Mouse (Mus musculus) liver, embryonic 14.5 days (tissue): ENCODE results near the gene Lrrc74b. TPM values are rescaled to one million over a fixed set of nuclear protein-coding genes. Genes with fewer than 3 reads are reported as not detected.

Experiments used
- ATAC-seq: fragments of 200-750 bp; cut with Nextera tagmentation; 2 replicates; pipeline ENCODE4 v1.8.0; 2017; ENCODE audit warnings: moderate number of reproducible peaks, mild to moderate bottlenecking, moderate library complexity; ENCODE audit not compliant: insufficient read depth
- DNase-seq, 3 experiments: peaks; one replicate each; pipeline ENCODE4 v3.0.0-alpha.2; 2012 to 2013; ENCODE audit warnings: low read depth in 3 of 3, low spot score in 3 of 3
- H3K27ac ChIP-seq: fragments of 300-500 bp; sonication (generic); 2 replicates; pipeline ENCODE4 v1.5.1; 2014; ENCODE audit warnings: moderate library complexity, mild to moderate bottlenecking, control low read depth, inconsistent platforms
- H3K27me3 ChIP-seq: fragments of 300-500 bp; sonication (generic); 2 replicates; pipeline ENCODE4 v1.6.1; 2014; ENCODE audit warnings: mild to moderate bottlenecking, low read length, moderate library complexity; ENCODE audit not compliant: control insufficient read depth, insufficient read depth
- H3K36me3 ChIP-seq: fragments of 300-500 bp; sonication (generic); replicated peaks from 2 replicates; pipeline ENCODE4 v1.6.1; 2014; ENCODE audit warnings: low read depth; ENCODE audit not compliant: control insufficient read depth, insufficient read depth
- H3K4me1 ChIP-seq, 2 experiments: fragments of 200-500 bp in 1 of 2; fragments of 300-500 bp in 1 of 2; sonication (generic) in 1 of 2; replicated peaks; 2 replicates each; pipeline ENCODE4 v1.6.1; 2012 to 2014; ENCODE audit warnings: antibody characterized with exemption in 1 of 2, inconsistent platforms in 1 of 2, low read length in 1 of 2; ENCODE audit not compliant: control insufficient read depth in 2 of 2, insufficient read depth in 2 of 2
- H3K4me2 ChIP-seq: fragments of 300-500 bp; sonication (generic); 2 replicates; pipeline ENCODE4 v1.6.1; 2014; ENCODE audit warnings: low read depth, mild to moderate bottlenecking, control low read depth, moderate library complexity
- H3K4me3 ChIP-seq, 2 experiments: fragments of 200-500 bp in 1 of 2; fragments of 300-500 bp in 1 of 2; sonication (generic) in 1 of 2; 2 replicates each; pipeline ENCODE4 v1.5.1; 2012 to 2014; ENCODE audit warnings: low read depth in 2 of 2, low read length in 2 of 2, mild to moderate bottlenecking in 2 of 2, control low read depth in 1 of 2, inconsistent platforms in 1 of 2, moderate library complexity in 1 of 2; ENCODE audit not compliant: insufficient read depth in 1 of 2
- H3K9ac ChIP-seq: fragments of 300-500 bp; sonication (generic); replicated peaks from 2 replicates; pipeline ENCODE4 v1.6.1; 2014; ENCODE audit warnings: mild to moderate bottlenecking, control low read depth, moderate library complexity
- H3K9me3 ChIP-seq: fragments of 300-500 bp; sonication (generic); 2 replicates; pipeline ENCODE4 v1.6.1; 2016; ENCODE audit warnings: low read length, mixed read lengths; ENCODE audit not compliant: control insufficient read depth
- CTCF ChIP-seq: IDR thresholded peaks from 2 replicates; pipeline ENCODE4 v1.5.1; 2016; ENCODE audit warnings: antibody characterized with exemption, low read depth, control low read depth
- EP300 ChIP-seq: IDR thresholded peaks from 2 replicates; pipeline ENCODE4 v1.6.1; 2016; ENCODE audit warnings: antibody characterized with exemption, low read depth
- WGBS: fragments of 180-500 bp; shearing (Covaris S2); extraction: QIAGEN DNeasy Blood & Tissue Kit; methylation state at CpG from one replicate; pipeline ENCODE4 v1.1.7; 2014; ENCODE audit not compliant: insufficient replicate concordance; 5-methylcytosine and 5-hydroxymethylcytosine counted together
- polyA plus RNA-seq, 2 experiments: library from polyadenylated mRNA; depleted of rRNA in 1 of 2; stranded (reverse) in 1 of 2; unstranded in 1 of 2; fragments of >200 nt; fragmentation: Nextera tagmentation in 1 of 2; extraction: Ambion mirVana in 1 of 2; gene quantifications; 2 replicates each; pipeline versions ENCODE4 v1.2.1 to v1.2.3; 2012 to 2014

Lrrc74b gene
- polyA plus RNA-seq, 2 experiments, result 0.02 TPM; not detected in 1

GRCm38 (mm10) chr16:17507018-17507552 is 54.0 kb downstream of the Lrrc74b start:
- H3K27me3 ChIP-seq, result no peaks in the 10 kb centered on the region
- H3K4me1 ChIP-seq, result peaks cover 13 to 16% of the 10 kb centered on the region in 2 experiments
- ATAC-seq (no peak), DNase-seq (no peak)
- H3K4me3 ChIP-seq, result no peak overlapping the region
- no peak overlapping the region for H3K9ac ChIP-seq
- TF ChIP-seq EP300 (no peak), CTCF (no peak)
- H3K36me3 ChIP-seq, result no peaks in the 10 kb centered on the region
- H3K27ac ChIP-seq, result no peak overlapping the region
- WGBS, result 71% methylated on average over 5 of the region's 5 CpGs
- no peak overlapping the region for H3K4me2 ChIP-seq
- H3K9me3 ChIP-seq, result no peaks in the 10 kb centered on the region

GRCm38 (mm10) chr16:17502681-17503080 is 58.4 kb downstream of the Lrrc74b start:
- ATAC-seq (no peak), DNase-seq (no peak)
- 67% methylated on average over 4 of the region's 4 CpGs for WGBS
- H3K4me1 ChIP-seq, result no peaks in the 10 kb centered on the region
- no peaks in the 10 kb centered on the region for H3K9me3 ChIP-seq
- no peak overlapping the region for H3K4me2 ChIP-seq
- no peak overlapping the region for H3K4me3 ChIP-seq
- no peaks in the 10 kb centered on the region for H3K36me3 ChIP-seq
- H3K27me3 ChIP-seq, result no peaks in the 10 kb centered on the region
- no peak overlapping the region for H3K9ac ChIP-seq
- H3K27ac ChIP-seq, result no peak overlapping the region
- TF ChIP-seq EP300, result no peak
- no peak for TF ChIP-seq CTCF

GRCm38 (mm10) chr16:17499249-17499883 is 61.7 kb downstream of the Lrrc74b start:
- H3K4me2 ChIP-seq, result no peak overlapping the region
- H3K4me3 ChIP-seq, result no peak overlapping the region
- H3K4me1 ChIP-seq, result peaks cover 0 to 2% of the 10 kb centered on the region in 2 experiments; a peak in 1 of 4 replicates
- no peak for DNase-seq
- no peaks in the 10 kb centered on the region for H3K9me3 ChIP-seq
- H3K27me3 ChIP-seq, result no peaks in the 10 kb centered on the region
- no peak for ATAC-seq
- H3K36me3 ChIP-seq, result no peaks in the 10 kb centered on the region
- H3K27ac ChIP-seq, result no peak overlapping the region
- WGBS, result 53% methylated on average over 10 of the region's 10 CpGs
- no peak for TF ChIP-seq CTCF
- TF ChIP-seq EP300, result no peak
- H3K9ac ChIP-seq, result no peak overlapping the region

- WGBS, result 64% methylated on average over 2 of the region's 2 CpGs
- H3K4me2 ChIP-seq, result no peak overlapping the region
- DNase-seq, result no peak
Measured at GRCm38 (mm10) chr16:17496499-17497305, 64.3 kb downstream of the Lrrc74b start.

More at GRCm38 (mm10) chr16:17496499-17497305, 64.3 kb downstream of the Lrrc74b start:
- no peak overlapping the region for H3K9ac ChIP-seq
- no peaks in the 10 kb centered on the region for H3K27me3 ChIP-seq
- H3K4me1 ChIP-seq, result peaks cover 0 to 2% of the 10 kb centered on the region in 2 experiments; a peak in 1 of 4 replicates
- ATAC-seq, result no peak
- no peak overlapping the region for H3K27ac ChIP-seq
- TF ChIP-seq EP300 (no peak), CTCF (no peak)
- no peaks in the 10 kb centered on the region for H3K9me3 ChIP-seq
- H3K36me3 ChIP-seq, result no peaks in the 10 kb centered on the region
- H3K4me3 ChIP-seq, result no peak overlapping the region

Other genes starting within 250 kb of the Lrrc74b start
- gene Serpind1, start 229.9 kb downstream of the Lrrc74b start, polyA plus RNA-seq (2012; rRNA removed), result 101 and 113 TPM in 2 replicates
- gene Serpind1, start 229.9 kb downstream of the Lrrc74b start, polyA plus RNA-seq (2014; fragmentation: Nextera tagmentation; extraction: Ambion mirVana), result 154 and 169 TPM in 2 replicates
- gene Snap29, start 155.3 kb downstream of the Lrrc74b start, polyA plus RNA-seq (2012; rRNA removed), result 3.1 and 4.3 TPM in 2 replicates
- gene Snap29, start 155.3 kb downstream of the Lrrc74b start, polyA plus RNA-seq (2014; fragmentation: Nextera tagmentation; extraction: Ambion mirVana), result 4.5 and 4.9 TPM in 2 replicates
- gene Pi4ka, start 154.9 kb downstream of the Lrrc74b start, polyA plus RNA-seq (2012; rRNA removed), result 15.9 and 19.0 TPM in 2 replicates
- gene Pi4ka, start 154.9 kb downstream of the Lrrc74b start, polyA plus RNA-seq (2014; fragmentation: Nextera tagmentation; extraction: Ambion mirVana), result 13.7 and 16.8 TPM in 2 replicates
- gene Crkl, start 109.3 kb downstream of the Lrrc74b start, polyA plus RNA-seq (2012; rRNA removed), result 6.8 and 8.0 TPM in 2 replicates
- gene Crkl, start 109.3 kb downstream of the Lrrc74b start, polyA plus RNA-seq (2014; fragmentation: Nextera tagmentation; extraction: Ambion mirVana), result 18.8 and 25.0 TPM in 2 replicates
- 0.67 and 1.3 TPM in 2 replicates for gene Aifm3, start 71.6 kb downstream of the Lrrc74b start, polyA plus RNA-seq (2012; rRNA removed)
- 0.53 and 0.99 TPM in 2 replicates for gene Aifm3, start 71.6 kb downstream of the Lrrc74b start, polyA plus RNA-seq (2014; fragmentation: Nextera tagmentation; extraction: Ambion mirVana)
- gene Lztr1, start 52.6 kb downstream of the Lrrc74b start, polyA plus RNA-seq (2012; rRNA removed), result 32.0 and 32.5 TPM in 2 replicates
- gene Lztr1, start 52.6 kb downstream of the Lrrc74b start, polyA plus RNA-seq (2014; fragmentation: Nextera tagmentation; extraction: Ambion mirVana), result 15.5 and 17.2 TPM in 2 replicates
- 20.4 and 21.8 TPM in 2 replicates for gene Thap7, start 30.1 kb downstream of the Lrrc74b start, polyA plus RNA-seq (2012; rRNA removed)
- 19.7 and 24.5 TPM in 2 replicates for gene Thap7, start 30.1 kb downstream of the Lrrc74b start, polyA plus RNA-seq (2014; fragmentation: Nextera tagmentation; extraction: Ambion mirVana)
- gene P2rx6, start 638 bp upstream of the Lrrc74b start, polyA plus RNA-seq (2012; rRNA removed), result 0.05 and 0.06 TPM in 2 replicates
- 0.13 TPM in 1 of 2 replicates, not detected in the other for gene P2rx6, start 638 bp upstream of the Lrrc74b start, polyA plus RNA-seq (2014; fragmentation: Nextera tagmentation; extraction: Ambion mirVana)
- gene Slc7a4, start 22.0 kb upstream of the Lrrc74b start, polyA plus RNA-seq (2012; rRNA removed), result 1.1 and 2.0 TPM in 2 replicates
- 1.3 and 1.8 TPM in 2 replicates for gene Slc7a4, start 22.0 kb upstream of the Lrrc74b start, polyA plus RNA-seq (2014; fragmentation: Nextera tagmentation; extraction: Ambion mirVana)
- 28.8 and 33.7 TPM in 2 replicates for gene Smpd4, start 58.1 kb upstream of the Lrrc74b start, polyA plus RNA-seq (2012; rRNA removed)
- gene Smpd4, start 58.1 kb upstream of the Lrrc74b start, polyA plus RNA-seq (2014; fragmentation: Nextera tagmentation; extraction: Ambion mirVana), result 18.8 and 21.7 TPM in 2 replicates
- 1.6 and 2.5 TPM in 2 replicates for gene Ccdc74a, start 85.2 kb upstream of the Lrrc74b start, polyA plus RNA-seq (2012; rRNA removed)
- 2.6 and 3.4 TPM in 2 replicates for gene Ccdc74a, start 85.2 kb upstream of the Lrrc74b start, polyA plus RNA-seq (2014; fragmentation: Nextera tagmentation; extraction: Ambion mirVana)
- 18.0 and 20.6 TPM in 2 replicates for gene Med15, start 171.6 kb upstream of the Lrrc74b start, polyA plus RNA-seq (2012; rRNA removed)
- gene Med15, start 171.6 kb upstream of the Lrrc74b start, polyA plus RNA-seq (2014; fragmentation: Nextera tagmentation; extraction: Ambion mirVana), result 11.4 and 14.8 TPM in 2 replicates
- gene Klhl22, start 198.4 kb upstream of the Lrrc74b start, polyA plus RNA-seq (2012; rRNA removed), result 13.1 and 14.0 TPM in 2 replicates
- 10.8 and 11.6 TPM in 2 replicates for gene Klhl22, start 198.4 kb upstream of the Lrrc74b start, polyA plus RNA-seq (2014; fragmentation: Nextera tagmentation; extraction: Ambion mirVana)
- gene Scarf2, start 236.0 kb upstream of the Lrrc74b start, polyA plus RNA-seq (2012; rRNA removed), result 3.4 and 4.3 TPM in 2 replicates
- 0.51 and 1.0 TPM in 2 replicates for gene Scarf2, start 236.0 kb upstream of the Lrrc74b start, polyA plus RNA-seq (2014; fragmentation: Nextera tagmentation; extraction: Ambion mirVana)